Mouse (Mus musculus) WW6 (cell line): Measurements from ENCODE around the gene Gpr27.

ENCODE experiments used
- DNase-seq: peaks from one replicate; pipeline ENCODE4 v3.0.0-alpha.2; 2013; ENCODE audit warnings: low read depth, low spot score

Gene Gpr27

DNA sequence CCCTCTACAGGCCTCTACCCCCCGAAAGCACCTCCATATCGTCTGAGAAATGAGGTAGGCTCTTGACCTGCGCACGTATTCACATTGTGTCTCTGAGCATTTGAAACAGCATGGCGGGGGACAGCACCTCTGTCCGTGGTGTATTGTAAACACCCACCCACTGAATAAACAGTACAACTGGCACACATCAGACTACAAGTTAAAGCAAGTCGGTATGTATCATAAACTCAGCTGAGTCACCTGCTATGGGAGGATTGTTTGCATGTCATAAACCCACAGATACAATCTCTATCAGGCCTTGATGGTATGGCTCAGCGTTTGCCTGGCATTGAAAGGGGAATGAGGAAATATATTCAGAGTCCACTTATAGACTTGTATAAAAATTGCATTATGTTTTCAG lies 15.2 kb upstream of the Gpr27 start:
- no peak for DNase-seq

DNA sequence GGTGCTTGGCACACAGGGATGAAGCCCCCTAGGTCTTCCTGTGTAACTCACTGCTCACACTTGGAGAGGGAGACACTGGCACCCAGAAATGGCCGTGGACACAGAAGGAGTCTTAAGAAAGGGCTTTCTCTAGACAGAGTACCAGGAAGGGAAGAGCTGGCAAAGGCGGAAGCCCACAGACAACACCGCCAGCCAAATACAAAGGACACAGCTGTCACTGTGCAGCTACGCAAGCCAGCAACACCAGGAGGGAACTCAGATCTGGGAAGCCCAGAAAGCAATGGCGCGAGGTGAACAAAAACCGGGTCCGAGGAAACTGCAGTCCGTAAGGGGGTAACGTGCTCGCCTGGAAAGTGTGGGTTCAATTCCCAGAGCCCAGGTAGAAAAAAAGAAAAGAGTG lies 14.4 kb upstream of the Gpr27 start:
- no peak for DNase-seq

DNA sequence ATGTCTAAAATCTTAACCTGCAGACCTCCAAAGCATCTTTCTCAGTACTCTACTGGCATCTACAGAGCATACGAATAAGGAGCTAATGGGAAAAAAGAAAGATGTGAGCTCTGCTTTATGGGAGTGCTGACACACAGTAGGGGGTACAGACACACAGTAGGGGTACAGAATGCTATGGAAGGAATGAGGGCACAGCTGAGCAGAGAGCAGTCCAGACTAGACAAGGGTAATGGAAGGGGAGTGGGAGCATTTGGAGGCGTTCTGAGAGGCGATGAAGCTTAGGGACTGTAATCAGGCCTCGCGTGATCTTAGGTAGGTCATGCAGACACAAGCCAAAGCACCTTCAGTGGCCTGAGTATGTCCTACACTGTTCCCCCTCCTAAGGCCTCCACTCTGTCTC lies 8.5 kb upstream of the Gpr27 start:
- no peak for DNase-seq

DNA sequence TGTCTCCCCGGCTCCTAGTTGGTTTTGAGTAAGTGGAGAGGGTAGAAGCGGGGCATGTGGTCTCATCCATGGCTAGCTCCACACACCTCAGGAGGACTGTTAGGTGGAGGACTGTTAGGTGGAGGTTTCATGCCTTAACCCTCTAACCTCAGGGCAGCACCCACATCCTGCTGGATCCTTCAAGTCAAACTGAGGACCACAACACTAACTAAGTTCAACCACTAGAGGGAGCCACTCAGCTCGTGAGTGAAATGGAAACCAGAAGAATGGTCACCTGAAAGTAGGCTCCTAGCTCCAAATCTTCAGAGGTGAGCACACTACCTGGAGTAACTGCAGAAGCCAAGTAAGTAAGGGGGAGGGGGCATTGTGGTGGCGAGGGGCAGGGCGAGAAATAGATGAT lies 7.6 kb upstream of the Gpr27 start:
- no peak for DNase-seq

DNA sequence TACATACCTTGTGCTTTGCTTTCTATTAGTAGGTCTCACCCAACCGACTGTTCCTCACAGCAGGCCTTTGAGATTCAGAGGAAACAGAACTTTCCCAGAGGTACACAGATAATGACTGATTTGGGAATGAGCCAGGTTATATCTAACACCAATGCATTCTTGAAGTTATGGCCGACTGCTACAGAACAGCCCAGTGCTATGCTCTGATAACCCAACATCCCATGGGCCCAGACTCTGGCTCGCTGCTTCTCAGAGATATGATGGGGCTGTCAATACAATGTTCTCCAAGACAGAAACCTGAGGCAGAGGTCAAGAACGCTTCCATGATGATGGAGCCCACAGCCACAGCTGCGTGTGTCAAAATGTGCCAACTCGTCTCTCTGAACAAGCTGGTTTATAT lies 4.0 kb upstream of the Gpr27 start:
- DNase-seq = no peak

DNA sequence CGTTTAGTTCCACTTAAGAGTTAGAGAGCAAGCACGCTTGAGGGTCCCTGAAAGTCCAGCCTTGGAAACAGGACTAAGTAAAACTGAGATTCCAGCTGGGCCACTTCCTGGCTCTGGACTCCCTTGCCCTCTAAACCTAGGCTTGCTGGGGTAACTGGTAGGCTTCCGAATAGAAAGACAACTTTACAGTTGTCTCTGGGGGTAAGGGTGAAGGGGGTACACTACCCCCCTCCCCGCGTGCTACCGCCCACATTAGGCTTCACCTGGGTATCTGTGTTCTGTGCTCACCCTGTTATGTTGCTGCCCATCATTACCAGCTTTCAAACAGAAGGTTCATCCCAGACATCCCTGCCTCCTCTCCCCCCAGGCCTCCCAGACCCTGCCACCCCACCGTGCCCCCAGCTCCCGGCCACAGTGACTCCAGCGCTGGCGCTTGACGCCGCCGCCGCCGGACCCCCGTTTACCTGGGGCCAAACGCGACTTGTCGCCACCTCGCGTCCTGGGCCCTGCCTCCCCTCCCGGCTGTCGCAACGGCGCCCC lies 743 bp upstream of the Gpr27 start:
- DNase-seq = no peak

DNA sequence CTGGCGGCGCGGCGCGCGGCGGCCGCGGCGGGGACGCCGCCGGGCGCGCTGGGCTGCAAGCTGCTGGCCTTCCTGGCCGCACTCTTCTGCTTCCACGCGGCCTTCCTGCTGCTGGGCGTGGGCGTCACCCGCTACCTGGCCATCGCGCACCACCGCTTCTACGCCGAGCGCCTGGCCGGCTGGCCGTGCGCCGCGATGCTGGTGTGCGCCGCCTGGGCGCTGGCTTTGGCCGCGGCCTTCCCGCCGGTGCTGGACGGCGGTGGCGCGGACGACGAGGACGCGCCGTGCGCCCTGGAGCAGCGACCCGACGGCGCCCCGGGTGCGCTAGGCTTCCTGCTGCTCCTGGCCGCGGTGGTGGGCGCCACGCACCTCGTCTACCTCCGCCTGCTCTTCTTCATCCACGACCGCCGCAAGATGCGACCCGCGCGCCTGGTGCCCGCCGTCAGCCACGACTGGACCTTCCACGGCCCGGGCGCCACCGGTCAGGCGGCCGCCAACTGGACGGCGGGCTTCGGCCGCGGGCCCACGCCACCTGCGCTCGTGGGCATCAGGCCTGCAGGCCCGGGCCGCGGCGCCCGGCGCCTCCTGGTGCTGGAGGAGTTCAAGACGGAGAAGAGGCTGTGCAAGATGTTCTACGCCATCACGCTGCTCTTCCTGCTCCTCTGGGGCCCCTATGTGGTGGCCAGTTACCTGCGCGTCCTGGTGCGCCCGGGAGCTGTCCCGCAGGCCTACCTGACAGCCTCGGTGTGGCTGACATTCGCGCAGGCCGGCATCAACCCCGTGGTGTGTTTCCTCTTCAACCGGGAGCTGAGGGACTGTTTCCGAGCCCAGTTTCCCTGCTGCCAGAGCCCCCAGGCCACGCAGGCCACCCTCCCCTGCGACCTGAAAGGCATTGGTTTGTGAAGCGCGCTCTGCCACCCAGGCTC lies 700 bp downstream of the Gpr27 start:
- DNase-seq = no peak

DNA sequence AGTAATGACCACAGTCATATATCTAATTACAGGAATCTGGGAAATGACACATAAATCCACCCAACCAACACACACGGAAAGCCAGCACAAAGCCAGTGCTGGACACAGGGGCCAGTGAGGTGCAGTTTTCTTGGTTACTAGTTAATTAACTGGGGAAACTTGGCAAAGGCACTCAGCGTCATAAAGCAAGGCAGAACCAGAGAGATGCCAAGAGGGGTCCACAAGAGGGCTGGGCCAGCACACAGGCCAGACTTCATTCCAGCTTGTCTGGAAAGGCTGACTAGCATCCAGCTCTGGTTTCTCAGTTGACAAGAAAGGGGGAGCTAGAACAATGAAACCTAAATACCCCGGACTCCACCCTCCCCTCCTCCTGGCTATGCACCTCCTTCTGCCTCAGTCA lies 8.0 kb downstream of the Gpr27 start:
- no peak for DNase-seq

DNA sequence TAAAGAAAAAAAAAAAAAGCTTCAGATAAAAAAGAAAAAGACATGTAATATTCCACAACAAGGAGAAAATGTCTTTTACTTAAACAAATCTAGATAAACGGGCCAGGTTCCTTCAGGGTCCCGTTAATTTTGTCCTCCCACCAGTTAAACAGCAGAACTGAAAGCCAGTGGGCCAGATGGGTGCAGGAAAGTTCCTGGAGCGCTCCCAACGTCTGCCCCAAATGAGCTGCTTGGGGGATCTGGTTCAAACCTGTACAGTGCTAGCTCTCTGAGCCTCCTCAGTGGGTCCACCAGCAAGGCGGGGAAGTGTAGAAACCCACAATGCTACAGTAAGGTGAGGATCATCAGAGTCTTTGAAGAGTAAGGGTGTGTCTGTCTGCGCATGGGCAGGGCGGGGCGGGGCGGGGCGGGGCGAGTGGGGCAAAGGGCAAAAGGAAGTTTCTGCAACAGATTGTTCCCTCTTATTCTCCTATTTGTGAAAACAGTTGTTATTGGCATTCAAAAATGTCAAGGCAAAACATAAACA lies 19.2 kb downstream of the Gpr27 start:
- no peak for DNase-seq

DNA sequence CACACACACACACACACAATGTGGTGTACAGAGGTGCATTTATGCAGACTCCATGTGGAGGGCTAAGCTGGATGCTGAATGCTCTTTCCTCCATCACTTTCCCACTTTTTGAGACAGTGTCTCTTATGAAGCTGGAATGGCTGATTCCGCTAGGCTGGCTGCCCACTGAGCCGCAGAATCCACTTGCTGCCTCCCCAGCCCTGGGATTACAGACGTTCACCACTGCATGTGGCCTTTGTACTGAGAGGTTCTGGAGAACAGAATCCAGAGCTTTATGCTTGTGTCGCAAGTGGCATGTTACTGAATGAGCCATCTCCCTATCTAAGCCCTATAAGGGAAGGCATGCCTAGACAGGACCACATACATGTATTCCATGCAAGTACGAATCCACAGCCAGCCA lies 20.8 kb downstream of the Gpr27 start:
- no peak for DNase-seq

DNA sequence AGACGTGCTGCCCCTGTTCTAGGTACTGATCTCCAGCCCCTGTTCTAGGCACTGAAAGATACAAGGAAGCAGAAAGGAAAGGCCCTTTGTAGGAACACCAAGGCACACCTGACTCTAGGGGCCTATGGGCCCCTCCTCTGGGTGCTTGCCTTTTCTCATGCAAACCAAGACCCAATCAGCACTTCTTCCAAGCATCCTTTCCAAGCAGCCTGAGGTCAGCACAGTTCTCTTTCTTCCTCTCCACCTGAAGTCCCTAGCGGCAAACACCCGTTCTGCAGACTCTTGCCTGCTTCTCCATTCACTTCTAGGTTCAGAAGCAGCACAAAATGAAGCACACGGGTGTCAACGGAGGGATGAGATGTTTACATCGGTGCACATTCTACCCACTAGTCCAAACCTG lies 22.7 kb downstream of the Gpr27 start:
- peak; percentile 61 for DNase-seq

DNA sequence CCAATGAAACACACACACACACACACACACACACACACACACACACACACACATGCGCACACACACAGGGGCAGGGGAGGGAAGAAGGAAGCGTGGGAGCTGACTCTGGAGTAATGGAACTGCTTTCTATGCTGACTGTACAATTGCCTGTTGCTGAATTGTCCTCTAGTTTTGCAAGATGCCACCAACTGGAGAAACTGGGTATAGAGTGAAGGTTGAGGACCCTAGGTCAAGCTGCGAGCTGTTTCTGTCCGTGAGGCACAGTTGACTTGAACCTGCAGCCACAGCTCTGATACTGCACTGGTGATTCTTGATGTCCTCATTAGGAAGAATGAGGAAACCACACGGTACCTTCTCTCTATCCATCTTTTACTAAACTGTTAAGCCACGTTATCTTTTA lies 23.4 kb downstream of the Gpr27 start:
- no peak for DNase-seq

DNA sequence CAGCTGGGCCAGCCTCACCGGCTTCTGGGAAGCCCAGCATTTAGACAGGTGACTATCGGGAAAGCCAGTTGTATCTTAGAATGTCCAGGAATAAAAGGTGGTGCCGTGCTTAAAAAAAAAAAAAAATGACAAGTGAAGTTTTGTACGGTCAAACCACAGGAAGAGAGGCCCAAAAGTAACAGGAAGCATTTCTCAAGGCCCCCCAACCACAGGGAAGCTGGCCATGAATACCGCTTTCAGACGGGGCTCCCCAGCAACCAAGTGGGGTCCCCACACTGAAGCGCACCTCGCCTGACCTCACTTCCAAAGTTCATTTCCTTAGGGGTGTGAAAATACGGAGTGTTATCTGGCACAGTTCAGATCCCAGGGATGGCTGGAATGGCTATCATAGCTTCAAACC lies 28.6 kb downstream of the Gpr27 start:
- DNase-seq = no peak

DNA sequence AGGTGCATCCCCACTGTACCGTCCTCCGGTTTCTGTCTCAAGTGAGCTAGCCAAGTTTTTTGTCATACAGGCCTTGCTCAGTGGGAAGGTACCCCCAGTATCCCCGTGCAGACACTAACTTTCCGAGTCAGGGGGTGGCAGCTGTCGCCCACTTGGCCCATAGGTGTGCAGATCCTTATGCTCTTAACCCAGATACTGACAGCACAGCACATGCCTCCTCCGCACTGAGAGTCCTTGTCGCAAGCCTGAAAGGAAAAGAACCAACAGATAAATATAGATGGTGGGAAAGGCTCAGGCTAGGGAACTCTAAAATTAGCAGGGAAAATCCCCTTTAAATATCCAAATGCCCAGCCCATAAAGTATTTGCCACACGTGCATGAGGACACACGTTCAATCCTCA lies 29.9 kb downstream of the Gpr27 start:
- no peak for DNase-seq

DNA sequence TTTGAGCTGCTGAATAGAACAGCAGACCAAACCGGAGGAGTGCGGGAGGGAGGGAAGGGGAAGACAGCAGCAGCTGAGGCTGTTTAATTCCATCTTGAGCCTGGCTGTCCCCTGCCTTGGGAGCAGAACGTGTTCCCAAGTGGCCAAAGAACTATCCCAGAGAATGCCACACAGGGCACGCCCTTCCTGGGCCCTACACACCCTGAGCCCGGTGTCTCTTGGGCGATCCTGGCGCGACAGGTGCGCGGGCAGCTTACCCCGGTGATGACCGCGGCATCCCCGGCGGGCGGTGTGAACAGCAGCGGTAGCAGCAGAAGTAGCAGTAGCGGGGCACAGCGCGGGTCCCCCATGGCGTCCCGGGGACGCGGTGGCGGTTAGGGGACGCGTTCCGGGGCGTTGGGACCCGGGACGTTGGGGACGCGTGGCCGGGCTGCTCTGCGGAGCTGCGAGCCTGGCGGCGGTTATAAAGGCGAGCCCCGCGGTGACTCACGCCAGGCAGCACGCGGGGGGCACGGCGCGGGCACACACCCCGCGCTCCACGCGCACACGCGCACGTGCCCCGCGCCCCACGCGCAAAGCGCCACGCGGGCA lies 33.6 kb downstream of the Gpr27 start, which contains the start of gene Prok2:
Gene Prok2, minus strand, starts transcription at position 422 of the 591 bp plus-strand sequence.
- no peak for DNase-seq

DNA sequence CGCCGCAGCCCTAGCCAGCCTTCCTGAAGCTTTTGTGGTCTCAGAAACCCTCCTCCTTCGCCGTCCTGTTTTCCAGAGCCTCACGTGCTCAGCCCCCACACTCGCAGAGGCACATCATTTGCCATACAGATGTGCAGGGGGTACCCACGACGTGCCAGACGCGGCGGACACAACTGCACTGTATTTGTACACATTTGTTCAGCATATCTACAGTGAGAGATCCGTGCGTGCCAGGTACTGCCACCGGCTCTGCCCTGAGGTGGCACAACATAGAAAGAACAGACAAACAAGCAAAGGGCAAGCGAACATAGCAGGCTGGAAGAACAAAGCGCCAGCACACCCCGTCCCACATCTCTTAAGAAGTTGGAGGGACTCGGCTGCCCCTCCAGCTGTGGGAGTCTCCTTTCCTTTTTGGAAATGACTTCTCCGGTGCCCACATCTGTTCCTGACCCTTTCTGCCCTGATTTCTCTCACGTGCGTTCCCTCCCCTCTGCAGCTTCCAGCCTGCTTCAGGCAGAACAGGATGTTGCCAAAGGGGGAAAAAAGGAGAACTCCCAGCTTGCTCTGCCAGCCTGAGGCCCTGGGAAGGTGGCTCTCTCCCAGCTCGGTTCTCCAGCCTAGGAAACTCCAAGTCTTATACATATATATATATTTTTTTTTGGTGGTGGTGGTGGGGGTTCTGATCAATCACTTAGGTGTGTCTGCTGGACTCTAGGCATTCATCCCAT lies 34.3 kb downstream of the Gpr27 start:
- DNase-seq = no peak

DNA sequence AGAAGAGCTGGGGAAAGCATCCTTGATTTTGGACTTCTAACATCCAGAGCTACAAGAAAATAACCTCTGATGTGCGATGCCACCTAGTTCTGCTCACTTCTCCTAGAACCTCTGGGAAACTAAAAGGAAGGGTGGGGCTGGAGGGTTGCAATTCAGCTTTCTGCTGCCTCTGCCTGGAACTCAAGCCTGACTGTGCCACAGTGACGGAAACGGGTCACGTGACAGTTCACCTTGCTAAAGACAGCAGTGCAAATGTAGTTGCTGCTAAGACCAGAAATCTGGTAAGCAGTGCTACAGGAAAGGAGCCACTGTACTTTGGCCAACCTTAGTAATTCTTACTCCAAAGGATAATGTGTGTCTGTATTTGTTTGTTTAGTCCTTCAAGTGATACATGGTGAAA lies 37.4 kb downstream of the Gpr27 start:
- no peak for DNase-seq

DNA sequence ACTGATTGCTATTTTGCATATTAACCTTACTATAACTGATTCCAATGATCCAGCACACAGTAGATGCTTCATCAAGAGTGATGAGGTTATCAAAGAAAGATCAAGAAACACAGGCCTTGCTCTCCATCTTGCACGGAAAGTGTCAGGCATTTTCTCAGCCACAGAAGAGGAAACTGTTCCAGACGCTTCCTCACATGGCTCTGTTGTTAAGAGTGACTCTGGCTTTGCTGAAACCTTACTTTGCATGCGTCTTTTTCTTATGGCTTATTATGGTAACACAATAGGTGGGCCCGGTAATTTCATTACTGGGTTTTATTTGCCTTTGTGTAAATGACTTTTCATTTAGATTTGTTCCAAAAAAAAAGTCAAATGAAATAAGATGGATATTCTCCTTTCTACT lies 39.4 kb downstream of the Gpr27 start:
- DNase-seq = no peak

DNA sequence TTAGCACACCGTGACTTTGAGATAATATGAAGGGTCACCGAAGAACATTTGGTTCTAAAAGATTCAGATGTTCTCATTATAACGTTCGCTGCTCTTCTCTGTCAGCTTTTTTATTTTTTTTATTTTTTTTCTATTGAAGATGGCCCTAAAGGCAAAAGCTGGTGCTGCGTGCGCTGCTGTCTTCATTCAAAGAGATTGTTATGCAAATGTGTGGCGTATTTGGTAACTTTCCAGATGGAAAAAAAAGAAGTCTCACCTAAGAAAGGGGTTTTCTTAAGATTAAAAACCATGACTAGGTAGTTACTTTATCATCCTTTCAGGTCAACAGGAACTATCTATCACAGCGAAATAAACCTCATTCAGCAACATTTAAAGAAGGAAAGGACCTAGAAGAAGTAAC lies 40.2 kb downstream of the Gpr27 start:
- DNase-seq = no peak

DNA sequence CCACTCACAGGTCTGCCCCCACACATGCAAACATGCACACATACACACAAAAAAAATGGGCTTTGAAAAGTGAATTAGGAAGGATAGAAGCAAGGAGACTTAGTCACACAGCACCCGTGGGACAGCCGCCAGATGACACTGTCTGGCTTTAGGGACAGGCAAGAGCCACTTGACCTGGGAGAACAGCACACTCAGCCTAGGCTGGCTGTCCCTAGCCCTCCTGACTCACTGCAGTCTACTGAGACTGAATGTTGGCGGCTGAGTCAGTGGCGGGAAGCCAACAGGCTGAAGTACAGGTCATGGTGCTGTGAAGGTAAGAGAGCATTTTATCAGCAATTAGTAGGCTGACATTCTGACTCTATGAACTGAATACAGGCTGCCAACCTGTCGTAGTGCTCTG lies 42.2 kb downstream of the Gpr27 start:
- no peak for DNase-seq

DNA sequence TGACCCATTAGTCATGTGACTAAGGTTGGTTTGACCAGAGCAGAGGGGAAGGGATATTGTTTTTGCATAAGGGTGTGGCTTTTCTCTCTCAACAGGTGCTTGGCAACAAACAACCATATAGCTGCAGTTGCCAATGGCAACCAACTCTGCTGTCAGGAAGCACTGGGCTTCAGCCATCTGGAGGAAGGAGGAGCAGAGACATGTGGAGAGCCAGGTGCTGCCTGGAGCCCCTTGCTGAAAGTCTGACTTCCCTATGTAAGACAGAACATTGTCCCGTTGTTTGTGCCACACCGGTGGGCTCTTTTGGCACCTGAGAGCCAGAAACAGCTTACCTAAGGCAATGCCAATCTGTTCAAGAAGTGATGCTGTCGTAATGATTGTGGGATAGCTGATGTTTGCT lies 50.4 kb downstream of the Gpr27 start:
- DNase-seq = peak; percentile 24
